Mouse (Mus musculus): ENCODE results near the gene Ptpn11.
"Not testable (repeated sequence)": the region's sequence is repeated elsewhere in the genome, so short reads cannot be mapped to it uniquely, and the experiment has no call there.

- not testable (repeated sequence) for TF ChIP-seq POLR2AphosphoS2, POLR2A (IDR thresholded peaks at IDR 0.05; ENCODE audit: insufficient read length, low read depth)
These were observed 32.8 kb upstream of the Ptpn11 start for GRCm38 (mm10) chr5:121224020-121224419.

Measured in myocyte (in vitro differentiated cells).